Mouse (Mus musculus) c-Kit-positive CD71-positive TER-119-negative erythroid progenitor cells, embryonic 14.5 days (primary cell): Measurements from ENCODE around the gene B3galt4.

Source experiments
- DNase-seq: peaks from one replicate; pipeline ENCODE4 v3.0.0-alpha.2; 2013; ENCODE audit warnings: low read depth

Gene B3galt4

GRCm38 (mm10) chr17:33920282-33921097 is 30.8 kb downstream of the B3galt4 start:
- peak; percentile 90 for DNase-seq

DNA sequence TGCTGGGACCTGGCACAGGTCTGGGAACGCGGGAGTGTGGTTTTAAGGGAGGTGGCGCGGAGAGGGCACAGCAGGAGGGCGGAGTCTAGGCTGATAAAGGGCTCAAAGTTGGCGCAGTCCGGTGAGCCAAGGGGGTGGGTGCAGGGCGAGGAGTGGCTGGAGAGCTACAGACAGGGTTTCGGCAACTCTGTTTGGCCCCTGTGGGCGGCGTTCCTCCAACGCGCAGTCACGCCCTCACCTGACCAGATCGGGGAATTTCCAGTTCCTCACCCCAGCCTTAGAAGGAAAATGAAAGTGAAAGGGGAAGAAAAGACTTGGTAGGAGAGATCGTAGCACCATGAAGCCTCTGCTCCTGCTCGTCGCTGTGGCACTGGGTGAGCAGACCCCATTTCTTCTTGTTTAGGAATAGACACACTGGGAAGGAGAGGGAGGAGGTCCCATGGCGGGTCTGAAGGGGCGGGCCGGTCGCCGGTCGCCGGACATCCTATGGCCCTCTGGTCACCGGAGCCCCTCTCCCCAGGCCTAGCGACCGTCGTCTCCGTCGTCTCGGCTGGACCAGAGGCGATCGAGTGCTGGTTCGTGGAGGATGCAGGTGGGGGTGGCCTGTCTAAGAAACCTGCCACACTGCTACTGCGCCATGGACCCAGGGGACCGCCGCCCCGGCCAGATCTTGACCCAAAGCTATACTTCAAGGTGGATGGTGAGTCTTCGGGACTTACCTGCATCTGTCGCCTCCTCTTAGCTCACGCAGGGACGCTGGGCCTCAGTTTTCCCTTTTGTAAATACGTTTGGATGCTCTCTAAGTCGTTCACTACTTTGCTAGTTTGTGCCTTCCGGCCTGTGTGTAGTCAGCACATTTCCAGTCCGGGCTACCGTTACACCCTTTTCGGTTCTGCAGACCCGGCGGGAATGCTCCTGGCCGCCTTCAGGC is 31.7 kb downstream of the B3galt4 start:
- peak; percentile 91 for DNase-seq

GRCm38 (mm10) chr17:33918293-33919203 is 32.7 kb downstream of the B3galt4 start:
- DNase-seq, result no peak

DNA sequence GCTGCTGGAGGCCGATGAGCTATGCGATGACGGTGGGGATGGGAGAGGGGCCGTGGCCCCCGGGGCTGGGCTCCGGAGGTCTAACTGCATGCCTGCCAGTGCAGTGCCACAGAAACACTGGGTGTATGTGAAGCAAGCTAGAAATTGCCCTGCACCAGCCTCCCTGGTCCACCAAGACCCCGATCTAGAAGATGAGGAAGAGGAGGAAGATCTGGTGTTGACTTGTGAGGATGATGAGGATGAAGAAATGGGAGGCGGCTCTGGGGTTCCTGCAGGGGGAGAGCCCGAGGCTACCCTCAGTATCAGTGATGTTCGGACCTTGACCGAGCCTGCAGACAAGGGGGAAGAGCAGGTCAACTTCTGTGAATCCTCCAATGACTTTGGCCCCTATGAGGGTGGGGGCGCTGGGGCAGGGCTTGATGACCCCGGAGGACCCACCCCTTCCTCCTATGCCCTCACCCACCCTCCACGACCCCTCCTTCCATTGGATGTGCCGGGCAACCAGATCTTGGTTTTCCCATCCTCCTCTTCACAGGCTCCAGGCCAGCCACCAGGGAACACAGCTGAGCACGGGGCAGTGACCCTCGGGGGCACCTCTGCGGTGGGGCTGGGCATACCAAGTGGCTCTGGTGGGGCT is 33.5 kb downstream of the B3galt4 start:
- no peak for DNase-seq

DNA sequence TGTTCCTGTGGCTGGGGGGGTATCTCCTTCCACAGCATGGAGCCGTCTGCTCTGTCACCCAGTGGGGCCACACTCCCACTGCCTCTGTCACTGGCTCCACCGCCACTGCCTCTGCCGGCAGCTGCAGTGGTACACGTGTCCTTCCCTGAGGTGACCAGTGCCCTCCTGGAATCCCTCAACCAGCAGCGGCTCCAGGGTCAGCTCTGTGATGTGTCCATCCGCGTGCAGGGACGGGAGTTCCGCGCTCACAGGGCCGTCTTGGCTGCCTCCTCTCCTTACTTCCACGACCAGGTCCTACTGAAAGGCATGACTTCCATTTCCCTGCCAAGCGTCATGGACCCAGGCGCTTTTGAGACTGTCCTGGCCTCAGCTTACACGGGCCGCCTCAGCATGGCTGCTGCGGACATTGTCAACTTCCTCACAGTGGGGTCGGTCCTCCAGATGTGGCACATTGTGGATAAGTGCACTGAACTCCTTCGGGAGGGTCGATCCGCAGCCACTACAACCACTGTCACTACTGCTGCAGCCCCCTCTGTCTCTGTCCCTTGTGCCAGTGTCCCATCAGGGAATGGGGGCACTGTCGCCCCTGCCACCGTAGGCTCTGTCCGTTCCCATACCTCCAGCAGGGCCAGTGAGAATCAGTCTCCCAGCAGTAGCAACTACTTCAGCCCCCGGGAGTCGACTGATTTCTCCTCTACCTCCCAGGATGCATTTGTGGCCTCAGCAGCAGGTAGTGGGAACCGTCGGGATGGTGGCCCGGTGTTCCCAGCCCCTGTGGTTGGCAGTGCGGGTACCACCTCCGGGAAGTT is 34.2 kb downstream of the B3galt4 start:
- DNase-seq, result no peak

- no peak for DNase-seq
These were observed 35.0 kb downstream of the B3galt4 start for GRCm38 (mm10) chr17:33916294-33916693.

GRCm38 (mm10) chr17:33915671-33916250 is 35.5 kb downstream of the B3galt4 start, which contains the start of the genes Tapbp and Zbtb22:
Gene Tapbp (plus strand): TSS chr17:33915899.
Gene Zbtb22 (plus strand): TSS chr17:33915904.
- peak; percentile 93 for DNase-seq

- DNase-seq, result no peak
These were observed 36.3 kb downstream of the B3galt4 start for GRCm38 (mm10) chr17:33914969-33915391.

DNA sequence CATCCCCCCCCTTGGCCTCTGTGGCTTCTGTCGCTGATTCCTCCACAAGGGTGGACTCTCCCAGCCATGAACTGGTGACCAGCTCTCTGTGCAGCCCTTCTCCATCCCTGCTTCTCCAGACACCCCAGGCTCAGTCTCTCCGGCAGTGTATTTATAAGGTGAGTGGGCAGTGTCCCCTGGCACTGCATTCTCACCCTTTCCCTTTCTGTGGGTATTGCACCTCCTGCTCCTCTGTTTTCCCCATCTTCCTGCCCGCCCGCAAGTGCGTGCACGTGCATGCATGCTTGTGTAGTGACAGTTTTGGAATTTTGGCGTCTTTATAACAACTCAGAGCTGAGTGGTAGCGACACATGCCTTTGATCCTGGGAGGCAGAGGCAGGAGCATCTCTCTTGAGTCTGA is 37.4 kb downstream of the B3galt4 start:
- DNase-seq, result no peak

DNA sequence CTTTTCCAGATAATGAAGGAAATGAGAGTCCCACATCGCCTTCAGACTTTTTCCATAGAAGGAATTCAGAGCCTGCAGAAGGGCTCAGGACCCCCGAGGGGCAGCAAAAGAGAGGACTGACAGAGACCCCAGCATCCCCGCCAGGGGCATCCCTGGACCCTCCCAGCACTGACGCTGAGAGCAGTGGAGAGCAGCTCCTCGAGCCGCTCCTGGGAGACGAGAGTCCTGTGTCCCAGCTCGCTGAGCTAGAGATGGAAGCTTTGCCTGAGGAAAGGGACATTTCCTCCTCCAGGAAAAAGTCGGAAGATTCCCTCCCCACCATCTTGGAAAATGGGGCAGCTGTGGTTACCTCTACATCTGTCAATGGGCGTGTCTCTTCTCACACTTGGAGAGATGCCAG is 38.0 kb downstream of the B3galt4 start:
- no peak for DNase-seq

- no peak for DNase-seq
These were observed 39.4 kb downstream of the B3galt4 start for GRCm38 (mm10) chr17:33911813-33912414.

- DNase-seq, result no peak
These were observed 40.1 kb downstream of the B3galt4 start for GRCm38 (mm10) chr17:33911052-33911812.

GRCm38 (mm10) chr17:33910346-33911051 is 40.8 kb downstream of the B3galt4 start:
- DNase-seq, result no peak

DNA sequence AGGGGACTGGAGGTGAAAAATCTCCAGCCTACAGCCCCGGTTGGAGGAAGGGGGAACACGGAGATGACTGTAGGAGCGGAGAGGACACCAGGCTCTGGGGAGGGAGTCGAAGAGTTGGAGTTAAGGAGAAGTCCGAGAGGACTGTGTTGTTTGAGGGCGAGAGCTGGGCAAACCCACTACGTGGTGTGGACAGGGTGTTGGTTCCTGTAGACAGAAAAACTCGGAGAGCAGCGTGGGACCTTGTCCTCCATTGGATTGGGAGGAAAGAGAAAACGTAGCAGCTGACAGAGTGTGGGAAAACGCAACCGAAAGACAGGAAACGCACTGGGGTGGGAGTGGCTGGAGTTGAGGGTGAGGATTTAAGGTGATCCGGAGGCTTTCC is 41.4 kb downstream of the B3galt4 start:
- DNase-seq, result no peak

DNA sequence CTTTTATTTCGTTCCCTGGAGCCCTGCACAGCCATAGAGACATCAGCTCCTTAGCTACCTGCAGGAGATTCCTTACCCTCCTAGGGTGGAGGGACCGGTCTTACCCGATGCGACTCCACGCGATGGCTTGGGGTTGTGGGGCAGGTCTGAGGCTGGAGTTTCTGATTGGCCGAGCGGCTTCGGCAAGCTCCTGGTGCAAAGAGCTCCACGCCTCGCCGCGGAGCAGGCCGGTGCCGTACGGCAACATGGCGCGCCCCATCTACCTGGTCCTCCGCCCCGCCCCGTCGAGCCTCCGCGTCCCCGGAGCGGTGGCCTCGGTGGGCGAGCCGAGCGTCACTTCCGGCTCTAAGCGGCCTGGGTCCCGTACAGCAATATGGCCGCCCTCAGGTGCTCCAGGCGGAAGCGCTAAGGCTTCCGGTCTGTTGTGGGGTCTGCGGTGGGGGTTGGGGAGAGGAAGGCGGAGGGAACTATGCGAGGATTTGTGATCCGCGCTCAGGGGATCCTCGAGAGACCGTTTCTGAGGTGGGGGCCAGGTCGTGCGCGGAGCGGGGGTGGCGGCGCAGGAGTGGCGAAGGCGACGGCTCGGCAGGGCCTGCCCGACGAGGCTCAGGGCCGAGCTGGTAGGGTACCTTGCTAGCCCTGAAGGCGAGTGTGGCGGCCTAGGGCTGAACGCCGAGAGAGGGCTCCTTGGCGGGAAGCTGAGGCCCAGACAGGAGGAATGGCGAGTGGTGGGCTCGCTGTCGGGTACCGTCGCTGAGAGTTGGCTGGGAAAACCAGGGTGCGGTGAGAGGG is 42.0 kb downstream of the B3galt4 start, which contains the start of gene Daxx:
Gene Daxx, plus strand, starts transcription at position 338 of the 792 bp plus-strand sequence.
- DNase-seq, result peak; percentile 95

GRCm38 (mm10) chr17:33908331-33909076 is 42.8 kb downstream of the B3galt4 start:
- DNase-seq, result no peak
